In genomic region chr7:131777461-131778270, GRCm38 (mm10) we compare ENCODE assay signal across 14 mouse cellular contexts.
DNase-seq lines count a peak whose midpoint lies in the region; ATAC-seq and TF ChIP-seq lines count a peak whose summit lies in the region.
"Had no signal": no experiment of that assay in that cellular context is flagged by ENCODE, and none has a peak within 500 bp of the region (broad histone marks: within the 10 kb centered on the region; RNA-seq: fewer than 3 reads in every experiment).

No protein-coding gene starts in this region.

- peaks cover 5% of the 10 kb centered on the region; the same call in 1 of the 2 replicates for H3K4me1 ChIP-seq in kidney, postnatal 0 days (replicated peaks; ENCODE audit: insufficient read depth, low read length)
- peaks cover 31% of the 10 kb centered on the region for H3K4me1 ChIP-seq in forebrain, embryonic 15.5 days
- H3K4me1 ChIP-seq in limb, embryonic 11.5 days (ENCODE audit: control insufficient read depth, insufficient read depth, low read length), result peaks cover 22% of the 10 kb centered on the region; the same call in 1 of the 2 replicates
- H3K4me1 ChIP-seq in neural tube, embryonic 12.5 days, result peaks cover 27% of the 10 kb centered on the region

- WGBS in kidney, postnatal 0 days, result 12% methylated on average over 10 of the region's 10 CpGs
- 4% methylated on average over 10 of the region's 10 CpGs for WGBS in forebrain, embryonic 15.5 days
- WGBS in limb, embryonic 11.5 days, result 6% methylated on average over 10 of the region's 10 CpGs
- 14% methylated on average over 10 of the region's 10 CpGs for WGBS in neural tube, embryonic 12.5 days

- H3K4me2 ChIP-seq in kidney, postnatal 0 days (ENCODE audit: low read length), result peak overlapping the region; percentile 10; the same call in 1 of the 2 replicates
- 0 out of 2 replicates have a peak overlapping the region, but pooled peaks have one; percentile 1 for H3K4me2 ChIP-seq in forebrain, embryonic 15.5 days (replicated peaks)
- H3K4me2 ChIP-seq in limb, embryonic 11.5 days (ENCODE audit: low read depth, severe bottlenecking), result peak overlapping the region; percentile 26; the same call in 1 of the 2 replicates
- peak overlapping the region; percentile 26; the same call in 1 of the 2 replicates for H3K4me2 ChIP-seq in neural tube, embryonic 12.5 days (replicated peaks)

- no peak overlapping the region for H3K4me3 ChIP-seq in kidney, postnatal 0 days (replicated peaks; ENCODE audit: low read depth, low read length)
- no peak overlapping the region for H3K4me3 ChIP-seq in forebrain, embryonic 15.5 days
- H3K4me3 ChIP-seq in limb, embryonic 11.5 days (ENCODE audit: low read depth, low read length), result no peak overlapping the region
- no peak overlapping the region for H3K4me3 ChIP-seq in neural tube, embryonic 12.5 days
- H3K4me3 ChIP-seq: erythroblast, embryonic 14.5 days had no signal

- DNase-seq in kidney, postnatal 0 days (ENCODE audit: low spot score), result peak; percentile 51
- no peak for DNase-seq in kidney, adult 18-20 months
- DNase-seq in limb, embryonic 11.5 days (ENCODE audit: low spot score), result peak; percentile 74
- DNase-seq in lung, postnatal 36 days, result no peak
- DNase-seq in testis, postnatal 14 days (ENCODE audit: low spot score), result no peak
- no peak for DNase-seq in adrenal gland, postnatal 36 days
- DNase-seq: adrenal gland, postnatal 10 days; cerebellum, adult 11-12 months; heart, adult 18-20 months; liver, postnatal 0 days; right cerebral cortex, postnatal 4 days had no signal

- no peaks in the 10 kb centered on the region; the same call in 1 of the 2 replicates for H3K27me3 ChIP-seq in kidney, postnatal 0 days (ENCODE audit: insufficient read depth, low read length)
- H3K27me3 ChIP-seq in forebrain, embryonic 15.5 days, result peaks cover 77% of the 10 kb centered on the region
- peaks cover 8% of the 10 kb centered on the region; the same call in 1 of the 2 replicates for H3K27me3 ChIP-seq in limb, embryonic 11.5 days (ENCODE audit: control insufficient read depth, insufficient read depth, low read length)
- peaks cover 58% of the 10 kb centered on the region for H3K27me3 ChIP-seq in neural tube, embryonic 12.5 days (replicated peaks)

- no peaks in the 10 kb centered on the region for H3K36me3 ChIP-seq in kidney, postnatal 0 days (ENCODE audit: insufficient read depth, low read length)
- H3K36me3 ChIP-seq in forebrain, embryonic 15.5 days, result no peaks in the 10 kb centered on the region
- no peaks in the 10 kb centered on the region for H3K36me3 ChIP-seq in limb, embryonic 11.5 days (ENCODE audit: control insufficient read depth, insufficient read depth, low read length)
- H3K36me3 ChIP-seq in neural tube, embryonic 12.5 days, result no peaks in the 10 kb centered on the region

- no peaks in the 10 kb centered on the region for H3K9me3 ChIP-seq in kidney, postnatal 0 days (replicated peaks; ENCODE audit: low read length)
- no peaks in the 10 kb centered on the region for H3K9me3 ChIP-seq in forebrain, embryonic 15.5 days
- H3K9me3 ChIP-seq in limb, embryonic 11.5 days (ENCODE audit: control insufficient read depth, low read length), result no peaks in the 10 kb centered on the region
- no peaks in the 10 kb centered on the region for H3K9me3 ChIP-seq in neural tube, embryonic 12.5 days

- H3K27ac ChIP-seq in kidney, postnatal 0 days, result no peak overlapping the region
- H3K27ac ChIP-seq in forebrain, embryonic 15.5 days (replicated peaks), result peak overlapping the region; percentile 21; the same call in 1 of the 2 replicates
- H3K27ac ChIP-seq in limb, embryonic 11.5 days (replicated peaks; ENCODE audit: low read depth, low read length), result 0 out of 2 replicates have a peak overlapping the region, but pooled peaks have one; percentile 15
- no peak overlapping the region for H3K27ac ChIP-seq in neural tube, embryonic 12.5 days

- ATAC-seq in kidney, postnatal 0 days (replicated peaks; ENCODE audit: low FRiP score, low read depth), result peak; percentile 13; the same call in 1 of the 2 replicates
- peak; percentile 91 for ATAC-seq in forebrain, embryonic 15.5 days (replicated peaks)
- ATAC-seq in limb, embryonic 11.5 days (ENCODE audit: insufficient number of reproducible peaks, low FRiP score, low TSS enrichment, low read depth), result peak; percentile 68
- peak; percentile 86 for ATAC-seq in neural tube, embryonic 12.5 days (ENCODE audit: low FRiP score, low read depth)
- ATAC-seq: liver, postnatal 0 days had no signal

- H3K9ac ChIP-seq in kidney, postnatal 0 days (ENCODE audit: low read depth, low read length), result no peak overlapping the region
- no peak overlapping the region for H3K9ac ChIP-seq in forebrain, embryonic 15.5 days (replicated peaks)
- no peak overlapping the region; the same call in 1 of the 2 replicates for H3K9ac ChIP-seq in limb, embryonic 11.5 days (ENCODE audit: low read length)
- no peak overlapping the region for H3K9ac ChIP-seq in neural tube, embryonic 12.5 days
- H3K9ac ChIP-seq: liver, postnatal 0 days had no signal

- no peak for TF ChIP-seq CTCF in kidney, postnatal 0 days (IDR thresholded peaks at IDR 0.05; ENCODE audit: low read depth)

Comparison
In these comparisons a context has a peak if more than half of its experiments do, and no peak if none do; other contexts are left out.
1. DNase-seq: peak in kidney, postnatal 0 days (single experiment) and limb, embryonic 11.5 days (single experiment); none in kidney, adult 18-20 months (single experiment), lung, postnatal 36 days (single experiment), testis, postnatal 14 days (single experiment) and adrenal gland, postnatal 36 days (0 of 2).
2. ATAC-seq: peak in every context shown above with its lines; median percentile 91 in forebrain, embryonic 15.5 days; 86 in neural tube, embryonic 12.5 days; 68 in limb, embryonic 11.5 days; 13 in kidney, postnatal 0 days.
3. H3K27ac ChIP-seq: peak in forebrain, embryonic 15.5 days (single experiment) and limb, embryonic 11.5 days (single experiment); none in kidney, postnatal 0 days (single experiment) and neural tube, embryonic 12.5 days (single experiment).
4. Peak in every context shown above with its lines, with median percentiles within 50 percentile points of each other: H3K4me2 ChIP-seq.